In genomic region chr12:55450421-55450820, GRCm38 (mm10) we compare ENCODE assay signal across 11 mouse cellular contexts. TPM values are rescaled to one million over a fixed set of nuclear protein-coding genes. Genes with fewer than 3 reads are reported as not detected.
A peak's percentile ranks its signal among the peaks of the same experiment; 100 is the strongest.
DNase-seq lines count a peak whose midpoint lies in the region; ATAC-seq lines count a peak whose summit lies in the region.
"Had no signal": no experiment of that assay in that cellular context is flagged by ENCODE, and none has a peak within 500 bp of the region (broad histone marks: within the 10 kb centered on the region; RNA-seq: fewer than 3 reads in every experiment).

No protein-coding gene starts in this region.

- H3K27ac ChIP-seq in heart, embryonic 10.5 days, result peak overlapping the region; percentile 39; the same call in 1 of the 2 replicates
- peak overlapping the region; percentile 4 for H3K27ac ChIP-seq in lung, embryonic 16.5 days (ENCODE audit: low read length)
- H3K27ac ChIP-seq: heart, embryonic 15.5 days had no signal

- peaks cover 36% of the 10 kb centered on the region for H3K4me1 ChIP-seq in heart, embryonic 10.5 days
- peaks cover 40% of the 10 kb centered on the region for H3K4me1 ChIP-seq in lung, embryonic 16.5 days (replicated peaks; ENCODE audit: control insufficient read depth, insufficient read depth, low read length)

- H3K4me2 ChIP-seq in lung, embryonic 16.5 days (ENCODE audit: low read depth, low read length), result peak overlapping the region; percentile 10; the same call in 1 of the 2 replicates
- H3K4me2 ChIP-seq: heart, embryonic 15.5 days had no signal

- H3K9ac ChIP-seq in lung, embryonic 16.5 days (ENCODE audit: low read length), result no peak overlapping the region
- H3K9ac ChIP-seq: heart, embryonic 15.5 days had no signal

- intact Hi-C loops in heart, postnatal 25 days (cut with DNase I), result no loop called here

- H3K27me3 ChIP-seq in heart, embryonic 10.5 days (ENCODE audit: insufficient read depth, poor library complexity, severe bottlenecking), result no peaks in the 10 kb centered on the region
- no peaks in the 10 kb centered on the region for H3K27me3 ChIP-seq in lung, embryonic 16.5 days (ENCODE audit: control insufficient read depth, insufficient read depth, low read depth, low read length)
- H3K27me3 ChIP-seq: heart, embryonic 15.5 days had no signal

- no peak overlapping the region for H3K4me3 ChIP-seq in heart, embryonic 10.5 days
- H3K4me3 ChIP-seq in lung, embryonic 16.5 days (ENCODE audit: low read length), result no peak overlapping the region
- H3K4me3 ChIP-seq: heart, embryonic 15.5 days had no signal

- ATAC-seq in lung, embryonic 16.5 days (ENCODE audit: low read depth), result peak; percentile 6; the same call in 1 of the 2 replicates
- ATAC-seq: inflammation-experienced regulatory T-cells, adult 6 months had no signal

- WGBS in heart, embryonic 10.5 days, result 67% methylated on average over 16 of the region's 16 CpGs
- 38% methylated on average over 16 of the region's 16 CpGs for WGBS in lung, embryonic 16.5 days

- no peaks in the 10 kb centered on the region for H3K9me3 ChIP-seq in heart, embryonic 10.5 days
- H3K9me3 ChIP-seq in lung, embryonic 16.5 days (ENCODE audit: control insufficient read depth, low read length), result no peaks in the 10 kb centered on the region
- H3K9me3 ChIP-seq: heart, embryonic 15.5 days had no signal

- no peaks in the 10 kb centered on the region for H3K36me3 ChIP-seq in heart, embryonic 10.5 days
- H3K36me3 ChIP-seq in lung, embryonic 16.5 days (ENCODE audit: control insufficient read depth, insufficient read depth, low read length), result no peaks in the 10 kb centered on the region
- H3K36me3 ChIP-seq: heart, embryonic 15.5 days had no signal

- DNase-seq in heart, embryonic 10.5 days (ENCODE audit: low spot score), result no peak
- no peak for DNase-seq in heart, postnatal 25 days (ENCODE audit: low spot score)
- peak; percentile 28 to 44 for DNase-seq in thymus, postnatal 36 days
- DNase-seq in thymus, adult 18-20 months, result no peak
- DNase-seq in cerebellum, adult 11 months, result no peak
- DNase-seq in right cerebral cortex, postnatal 10 days (ENCODE audit: low spot score in 2 of 2), result no peak
- DNase-seq in ovary, adult 18-20 months (ENCODE audit: low spot score), result no peak
- DNase-seq: cerebellum, adult 8-10 months had no signal

RNA-seq across cellular contexts. Expression of gene Nfkbia, which starts 42.0 kb away (rescaled TPM):
- 36.8 and 44.2 TPM in 2 replicates for polyA plus RNA-seq in heart, embryonic 10.5 days (2016; fragmentation: Nextera tagmentation; extraction: Ambion mirVana)
- total RNA-seq in heart, postnatal 25 days (2021), result 10 to 100 TPM; 40.8 to 42.7 TPM
- polyA plus RNA-seq in lung, embryonic 16.5 days (2015; fragmentation: Nextera tagmentation; extraction: Ambion mirVana), result 130 and 136 TPM in 2 replicates

Comparison
In these comparisons a context has a peak if more than half of its experiments do, and no peak if none do; other contexts are left out.
1. DNase-seq: peak in thymus, postnatal 36 days (2 of 2); none in heart, embryonic 10.5 days (single experiment), heart, postnatal 25 days (single experiment), thymus, adult 18-20 months (0 of 2), cerebellum, adult 11 months (single experiment), right cerebral cortex, postnatal 10 days (0 of 2) and ovary, adult 18-20 months (single experiment).